Mouse (Mus musculus): Measurements from ENCODE around the gene Usp17lb. TPM values are rescaled to one million over a fixed set of nuclear protein-coding genes. Genes with fewer than 3 reads are reported as not detected.
"Not testable (repeated sequence)": the region's sequence is repeated elsewhere in the genome, so short reads cannot be mapped to it uniquely, and the experiment has no call there.

Gene Usp17lb
- polyA plus RNA-seq, 1 experiment: not detected

GRCm38 (mm10) chr7:104843731-104844287, 1.4 kb upstream of the Usp17lb start:
- no peaks in the 10 kb centered on the region for H3K27me3 ChIP-seq (replicated peaks; ENCODE audit: control insufficient read depth, insufficient read depth, low read length)
- no peaks in the 10 kb centered on the region for H3K36me3 ChIP-seq (ENCODE audit: control insufficient read depth, insufficient read depth, low read length)

GRCm38 (mm10) chr7:104810335-104810734, 32.1 kb downstream of the Usp17lb start:
- not testable (repeated sequence) for H3K27ac ChIP-seq (ENCODE audit: insufficient read depth, low read depth, low read length); H3K4me3 ChIP-seq (ENCODE audit: insufficient read depth, low read depth, low read length); H3K27me3 ChIP-seq (replicated peaks; ENCODE audit: control insufficient read depth, insufficient read depth, low read length); H3K4me1 ChIP-seq (ENCODE audit: control insufficient read depth, insufficient read depth, low read length); DNase-seq; H3K36me3 ChIP-seq (ENCODE audit: control insufficient read depth, insufficient read depth, low read length)
- 80% methylated on average over 8 of the region's 8 CpGs for WGBS

More at GRCm38 (mm10) chr7:104843731-104844287, 1.4 kb upstream of the Usp17lb start:
- DNase-seq: no peak
- no peak for TF ChIP-seq POLR2A (IDR thresholded peaks at IDR 0.05; ENCODE audit: low read depth, low read length)
- no peak for TF ChIP-seq CTCF (conservative IDR thresholded peaks at IDR 0.05; ENCODE audit: insufficient read depth, insufficient read length, low read depth, low read length)
- Histone ChIP-seq H3K4me1 (ENCODE audit: control insufficient read depth, insufficient read depth, low read length) (no peaks in the 10 kb centered on the region), H3K27ac (ENCODE audit: insufficient read depth, low read depth, low read length) (no peak overlapping the region), H3K4me3 (ENCODE audit: insufficient read depth, low read depth, low read length) (no peak overlapping the region)
- 71% methylated on average over 1 of the region's 1 CpGs for WGBS

GRCm38 (mm10) chr7:104790796-104791195, 51.6 kb downstream of the Usp17lb start:
- Histone ChIP-seq H3K27ac (ENCODE audit: insufficient read depth, low read depth, low read length) (no peak overlapping the region), H3K36me3 (ENCODE audit: control insufficient read depth, insufficient read depth, low read length) (no peaks in the 10 kb centered on the region), H3K27me3 (replicated peaks; ENCODE audit: control insufficient read depth, insufficient read depth, low read length) (no peaks in the 10 kb centered on the region), H3K4me1 (ENCODE audit: control insufficient read depth, insufficient read depth, low read length) (no peaks in the 10 kb centered on the region), H3K4me3 (ENCODE audit: insufficient read depth, low read depth, low read length) (no peak overlapping the region)
- WGBS: 51% methylated on average over 1 of the region's 1 CpGs
- DNase-seq: no peak
- TF ChIP-seq POLR2A (IDR thresholded peaks at IDR 0.05; ENCODE audit: low read depth, low read length) (no peak), CTCF (conservative IDR thresholded peaks at IDR 0.05; ENCODE audit: insufficient read depth, insufficient read length, low read depth, low read length) (no peak)

Other genes starting within 250 kb of the Usp17lb start
- gene Olfr655, start 240.8 kb downstream of the Usp17lb start, polyA plus RNA-seq (2012; rRNA removed): not detected in 2 replicates
- gene Olfr656, start 228.6 kb downstream of the Usp17lb start, polyA plus RNA-seq (2012; rRNA removed): not detected in 2 replicates
- gene Olfr657, start 217.8 kb downstream of the Usp17lb start, polyA plus RNA-seq (2012; rRNA removed): not detected in 2 replicates
- gene Olfr658, start 195.3 kb downstream of the Usp17lb start, polyA plus RNA-seq (2012; rRNA removed): not detected in 2 replicates
- not detected in 2 replicates for gene Olfr659, start 175.8 kb downstream of the Usp17lb start, polyA plus RNA-seq (2012; rRNA removed)
- not detected in 2 replicates for gene Olfr661, start 156.1 kb downstream of the Usp17lb start, polyA plus RNA-seq (2012; rRNA removed)
- not detected in 2 replicates for gene Usp17le, start 65.1 kb downstream of the Usp17lb start, polyA plus RNA-seq (2012; rRNA removed)
- not detected in 2 replicates for gene Usp17la, start 14.4 kb upstream of the Usp17lb start, polyA plus RNA-seq (2012; rRNA removed)
- gene Olfr665, start 35.4 kb upstream of the Usp17lb start, polyA plus RNA-seq (2012; rRNA removed): not detected in 2 replicates
- gene Olfr666, start 53.3 kb upstream of the Usp17lb start, polyA plus RNA-seq (2012; rRNA removed): not detected in 2 replicates
- not detected in 2 replicates for gene Olfr667, start 78.9 kb upstream of the Usp17lb start, polyA plus RNA-seq (2012; rRNA removed)
- not detected in 2 replicates for gene Olfr668, start 85.5 kb upstream of the Usp17lb start, polyA plus RNA-seq (2012; rRNA removed)
- not detected in 2 replicates for gene Olfr669, start 91.6 kb upstream of the Usp17lb start, polyA plus RNA-seq (2012; rRNA removed)
- gene Olfr670, start 120.0 kb upstream of the Usp17lb start, polyA plus RNA-seq (2012; rRNA removed): not detected in 2 replicates
- not detected in 2 replicates for gene Olfr671, start 136.5 kb upstream of the Usp17lb start, polyA plus RNA-seq (2012; rRNA removed)
- gene Olfr672, start 159.4 kb upstream of the Usp17lb start, polyA plus RNA-seq (2012; rRNA removed): not detected in 2 replicates
- not detected in 2 replicates for gene Olfr675, start 185.9 kb upstream of the Usp17lb start, polyA plus RNA-seq (2012; rRNA removed)
- not detected in 2 replicates for gene Olfr676, start 190.1 kb upstream of the Usp17lb start, polyA plus RNA-seq (2012; rRNA removed)
- not detected in 2 replicates for gene Olfr677, start 208.8 kb upstream of the Usp17lb start, polyA plus RNA-seq (2012; rRNA removed)
- gene Olfr678, start 221.9 kb upstream of the Usp17lb start, polyA plus RNA-seq (2012; rRNA removed): not detected in 2 replicates
- gene Olfr679, start 238.6 kb upstream of the Usp17lb start, polyA plus RNA-seq (2012; rRNA removed): not detected in 2 replicates

All from kidney, adult 2 months (tissue).